Mouse (Mus musculus): ENCODE results near the gene Phospho1.

GRCm38 (mm10) chr11:95842074-95842681 lies 17.9 kb downstream of the Phospho1 start, which contains the start of gene Abi3:
- no peak for TF ChIP-seq CTCF (IDR thresholded peaks at IDR 0.05; ENCODE audit: low read depth)
- TF ChIP-seq EP300 (IDR thresholded peaks at IDR 0.05; ENCODE audit: low read depth), result no peak

Measured in liver, embryonic 14.5 days (tissue).